Mouse (Mus musculus): Measurements from ENCODE around the gene Mcm9.

DNA sequence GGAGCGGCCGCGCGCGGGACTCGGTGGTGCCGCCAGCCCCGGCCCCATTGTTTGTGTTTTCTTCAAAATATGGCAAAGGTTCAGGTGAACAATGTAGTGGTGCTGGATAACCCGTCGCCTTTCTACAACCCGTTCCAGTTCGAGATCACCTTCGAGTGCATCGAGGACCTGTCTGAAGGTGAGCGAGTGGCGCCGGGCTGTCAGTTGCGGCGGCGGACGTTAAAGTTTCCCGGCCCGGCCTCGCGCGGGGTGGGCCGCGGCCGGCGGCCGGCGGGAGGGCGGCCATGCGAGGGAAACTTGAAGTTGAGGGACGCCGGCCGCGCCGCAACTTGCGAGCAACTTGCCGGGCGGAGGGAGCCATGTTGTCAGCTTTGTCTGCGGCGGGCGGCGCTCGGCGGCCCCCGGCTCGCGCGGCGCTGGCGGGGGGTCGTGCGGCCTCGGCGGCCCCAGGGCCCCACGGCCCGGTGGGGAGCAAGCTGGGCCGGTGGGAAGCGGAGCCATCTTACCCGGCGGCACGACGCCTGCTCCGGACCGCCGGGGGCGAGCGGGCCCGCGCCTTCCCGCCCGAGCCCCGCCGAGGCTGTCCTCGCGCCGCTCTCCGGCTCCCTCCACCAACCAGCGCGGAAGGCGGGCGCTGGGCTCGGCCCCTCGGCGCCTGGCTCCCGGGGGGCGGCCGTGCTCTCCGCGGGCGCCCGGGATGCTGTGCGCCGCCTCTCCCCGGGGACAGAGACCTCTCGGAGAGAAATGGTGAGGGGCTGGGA is 32.9 kb downstream of the Mcm9 start:
- no peak for TF ChIP-seq POLR2A (IDR thresholded peaks at IDR 0.05; ENCODE audit: low read depth, low read length)
- no peak for TF ChIP-seq CTCF (IDR thresholded peaks at IDR 0.05; ENCODE audit: extremely low read depth, insufficient read length, insufficient replicate concordance, low read depth, low read length)

All from small intestine, adult 2 months (tissue).